Mouse (Mus musculus): Measurements from ENCODE around the gene Lrrc41. TPM values are rescaled to one million over a fixed set of nuclear protein-coding genes. Genes with fewer than 3 reads are reported as not detected.

The Lrrc41 gene
- total and polyA plus RNA-seq, 3 experiments, result 22.0 to 27.1 (median 24.9) TPM

DNA sequence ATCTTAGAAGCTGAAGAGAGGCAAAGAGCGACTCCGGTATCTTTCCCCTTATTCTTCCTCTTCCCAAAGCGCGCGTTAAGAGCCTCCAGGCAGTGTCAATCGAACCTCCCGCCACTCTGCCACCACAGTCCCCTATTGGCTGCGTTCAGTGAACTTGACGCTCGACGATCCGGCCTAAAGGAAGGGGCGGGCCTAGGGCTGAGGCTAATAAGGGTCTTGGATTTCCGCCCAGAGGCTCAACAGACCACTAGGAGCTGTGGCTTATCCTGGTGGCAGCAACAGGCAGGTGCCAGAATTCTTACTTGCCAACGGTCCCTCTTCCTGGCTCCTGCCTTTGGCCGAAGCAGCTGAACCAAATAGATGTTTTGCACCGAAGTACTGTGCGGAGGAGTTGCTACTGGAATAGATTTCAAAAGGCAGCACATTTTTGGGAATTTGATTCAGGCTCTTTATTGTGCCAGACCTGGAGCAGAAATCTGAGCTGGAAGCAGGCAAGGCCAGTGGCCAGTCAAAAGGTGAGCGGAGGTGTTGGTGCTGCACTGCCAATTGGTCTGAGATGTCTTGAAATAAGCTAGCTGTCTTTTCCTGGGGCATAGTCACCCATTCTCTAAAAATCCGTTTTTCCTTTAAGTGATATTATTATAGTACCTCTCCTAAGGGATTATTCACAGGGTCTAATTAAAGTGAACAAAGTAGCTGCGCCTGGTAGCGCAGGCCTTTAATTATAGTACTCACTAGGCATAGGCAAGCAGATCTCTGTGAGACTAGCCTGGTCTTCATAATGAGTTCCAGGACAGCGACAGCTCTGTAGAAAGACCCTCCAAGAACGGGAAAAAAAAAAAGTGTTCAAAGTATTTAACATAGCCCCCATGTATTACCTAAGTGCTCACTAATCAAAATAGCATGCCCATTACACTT, 48.8 kb downstream of the Lrrc41 start, which contains the start of the genes Rad54l and Pomgnt1:
Gene Rad54l (minus strand): TSS at position 89 of the 918 bp plus-strand sequence.
Gene Pomgnt1 (plus strand): TSS at position 239 of the 918 bp plus-strand sequence.
- Histone ChIP-seq H3K36me3 (ENCODE audit: control insufficient read depth, insufficient read depth, low read length) (no peaks in the 10 kb centered on the region), H3K27ac (peak within 1 kb of the TSS; percentile 59), H3K27me3 (ENCODE audit: control insufficient read depth, insufficient read depth, low read length) (no peaks in the 10 kb centered on the region), H3K4me3 (peak within 1 kb of the TSS; percentile 44), H3K4me1 (ENCODE audit: control insufficient read depth, insufficient read depth, low read length) (peaks cover 1% of the 10 kb centered on the region; the same call in 1 of the 2 replicates), H3K79me2 (replicated peaks; ENCODE audit: control insufficient read depth, insufficient read depth, low read length) (no peaks in the 10 kb centered on the region), H3K9ac (ENCODE audit: low read depth, low read length) (peak within 1 kb of the TSS; percentile 66)
- intact Hi-C loops (cut with DNase I), result no loop called here
- TF ChIP-seq EP300 (IDR thresholded peaks at IDR 0.05; ENCODE audit: insufficient read depth, low read depth, low read length) (peak; percentile 5; the same call in 1 of the 2 replicates), POLR2A (IDR thresholded peaks at IDR 0.05; ENCODE audit: insufficient read depth, low read depth, low read length) (peak; percentile 69), CTCF (IDR thresholded peaks at IDR 0.05) (peak; percentile 57)
- 5% methylated on average over 24 of the region's 24 CpGs for WGBS
- peak; percentile 80 to 86 for DNase-seq

GRCm38 (mm10) chr4:116125803-116126386, 50.8 kb downstream of the Lrrc41 start:
- Histone ChIP-seq H3K27me3 (ENCODE audit: control insufficient read depth, insufficient read depth, low read length) (no peaks in the 10 kb centered on the region), H3K36me3 (ENCODE audit: control insufficient read depth, insufficient read depth, low read length) (no peaks in the 10 kb centered on the region), H3K79me2 (replicated peaks; ENCODE audit: control insufficient read depth, insufficient read depth, low read length) (no peaks in the 10 kb centered on the region), H3K4me3 (no peak overlapping the region), H3K27ac (no peak overlapping the region), H3K4me1 (ENCODE audit: control insufficient read depth, insufficient read depth, low read length) (peaks cover 1% of the 10 kb centered on the region; the same call in 1 of the 2 replicates), H3K9ac (ENCODE audit: low read depth, low read length) (no peak overlapping the region)
- TF ChIP-seq CTCF (IDR thresholded peaks at IDR 0.05) (no peak), EP300 (IDR thresholded peaks at IDR 0.05; ENCODE audit: insufficient read depth, low read depth, low read length) (no peak), POLR2A (IDR thresholded peaks at IDR 0.05; ENCODE audit: insufficient read depth, low read depth, low read length) (no peak)
- intact Hi-C loops (cut with DNase I), result no loop called here
- 92% methylated on average over 4 of the region's 4 CpGs for WGBS
- no peak for DNase-seq

DNA sequence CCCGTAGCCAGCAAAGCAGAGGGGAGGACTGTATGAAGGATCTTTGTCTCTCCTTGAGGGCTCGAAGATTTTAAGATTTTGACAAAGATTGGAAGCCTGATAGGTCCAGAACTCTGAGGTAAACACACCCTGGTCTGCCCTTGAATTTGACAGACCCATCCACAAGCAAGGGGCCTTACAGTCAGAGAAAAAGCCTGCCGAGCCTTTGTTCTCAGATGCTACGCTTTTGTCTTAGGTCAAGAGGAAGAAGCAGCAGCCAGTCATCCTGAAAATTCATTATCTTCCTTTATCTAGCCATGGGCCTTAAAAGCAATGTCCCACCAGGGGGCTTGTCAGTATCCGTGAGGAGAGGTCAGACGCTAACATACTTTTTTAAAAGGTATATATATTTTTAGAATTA, 52.9 kb downstream of the Lrrc41 start:
- 76% methylated on average over 6 of the region's 6 CpGs for WGBS
- intact Hi-C loops (cut with DNase I), result no loop called here
- no peaks in the 10 kb centered on the region for H3K27me3 ChIP-seq (ENCODE audit: control insufficient read depth, insufficient read depth, low read length)

GRCm38 (mm10) chr4:116133126-116133525, 58.1 kb downstream of the Lrrc41 start:
- 79% methylated on average over 4 of the region's 4 CpGs for WGBS
- intact Hi-C loops (cut with DNase I), result no loop called here
- H3K27ac ChIP-seq, result no peak overlapping the region
- H3K9ac ChIP-seq (ENCODE audit: low read depth, low read length), result no peak overlapping the region
- no peaks in the 10 kb centered on the region for H3K4me1 ChIP-seq (ENCODE audit: control insufficient read depth, insufficient read depth, low read length)
- no peak overlapping the region for H3K4me3 ChIP-seq
- H3K79me2 ChIP-seq (replicated peaks; ENCODE audit: control insufficient read depth, insufficient read depth, low read length), result no peaks in the 10 kb centered on the region
- TF ChIP-seq CTCF (IDR thresholded peaks at IDR 0.05) (no peak), EP300 (IDR thresholded peaks at IDR 0.05; ENCODE audit: insufficient read depth, low read depth, low read length) (no peak), POLR2A (IDR thresholded peaks at IDR 0.05; ENCODE audit: insufficient read depth, low read depth, low read length) (no peak)
- no peak for DNase-seq
- H3K27me3 ChIP-seq (ENCODE audit: control insufficient read depth, insufficient read depth, low read length), result no peaks in the 10 kb centered on the region
- no peaks in the 10 kb centered on the region for H3K36me3 ChIP-seq (ENCODE audit: control insufficient read depth, insufficient read depth, low read length)

More for the DNA sequence above, 52.9 kb downstream of the Lrrc41 start:
- no peaks in the 10 kb centered on the region for H3K79me2 ChIP-seq (replicated peaks; ENCODE audit: control insufficient read depth, insufficient read depth, low read length)
- H3K36me3 ChIP-seq (ENCODE audit: control insufficient read depth, insufficient read depth, low read length), result no peaks in the 10 kb centered on the region
- no peak for DNase-seq
- H3K4me3 ChIP-seq, result no peak overlapping the region
- H3K4me1 ChIP-seq (ENCODE audit: control insufficient read depth, insufficient read depth, low read length), result peaks cover 1% of the 10 kb centered on the region; the same call in 1 of the 2 replicates
- no peak overlapping the region for H3K27ac ChIP-seq
- H3K9ac ChIP-seq (ENCODE audit: low read depth, low read length), result no peak overlapping the region
- TF ChIP-seq POLR2A (IDR thresholded peaks at IDR 0.05; ENCODE audit: insufficient read depth, low read depth, low read length), result no peak
- no peak for TF ChIP-seq CTCF (IDR thresholded peaks at IDR 0.05)
- TF ChIP-seq EP300 (IDR thresholded peaks at IDR 0.05; ENCODE audit: insufficient read depth, low read depth, low read length), result no peak

DNA sequence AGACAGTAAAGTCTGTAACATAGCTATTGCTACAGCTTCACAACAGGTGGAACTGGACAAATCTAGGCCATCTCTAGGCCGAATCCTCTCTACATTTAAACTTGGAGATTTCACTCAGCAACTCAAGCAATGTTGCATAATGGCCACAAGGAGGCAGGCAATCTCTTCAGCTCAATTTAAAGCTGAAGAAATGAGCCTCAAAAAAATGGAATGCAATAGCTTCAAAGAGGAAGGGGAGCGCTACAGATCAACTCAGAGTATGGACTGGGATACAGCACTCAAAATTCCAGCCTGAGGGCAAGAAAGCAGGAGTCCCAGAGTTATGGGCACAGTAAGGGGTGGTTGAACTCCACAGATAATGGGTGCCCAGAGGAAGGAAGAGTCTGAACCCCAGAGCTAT, 59.9 kb downstream of the Lrrc41 start:
- TF ChIP-seq POLR2A (IDR thresholded peaks at IDR 0.05; ENCODE audit: insufficient read depth, low read depth, low read length), result no peak
- TF ChIP-seq CTCF (IDR thresholded peaks at IDR 0.05), result peak; percentile 85
- TF ChIP-seq EP300 (IDR thresholded peaks at IDR 0.05; ENCODE audit: insufficient read depth, low read depth, low read length), result no peak
- Histone ChIP-seq H3K79me2 (replicated peaks; ENCODE audit: control insufficient read depth, insufficient read depth, low read length) (no peaks in the 10 kb centered on the region), H3K4me1 (ENCODE audit: control insufficient read depth, insufficient read depth, low read length) (no peaks in the 10 kb centered on the region), H3K27me3 (ENCODE audit: control insufficient read depth, insufficient read depth, low read length) (no peaks in the 10 kb centered on the region), H3K36me3 (ENCODE audit: control insufficient read depth, insufficient read depth, low read length) (no peaks in the 10 kb centered on the region), H3K9ac (ENCODE audit: low read depth, low read length) (no peak overlapping the region), H3K27ac (no peak overlapping the region), H3K4me3 (no peak overlapping the region)
- intact Hi-C loops (cut with DNase I), result no loop called here
- DNase-seq, result no peak
- WGBS, result 28% methylated on average over 2 of the region's 2 CpGs
